Mouse (Mus musculus): ENCODE measurements around the gene Gm21698. TPM values are rescaled to one million over a fixed set of nuclear protein-coding genes. Genes with fewer than 3 reads are reported as not detected.
"Not testable (repeated sequence)": the region's sequence is repeated elsewhere in the genome, so short reads cannot be mapped to it uniquely, and the experiment has no call there.

Gm21698 gene
- not detected in 2 replicates for polyA plus RNA-seq (2011; ENCODE audit: insufficient read depth, insufficient read length, low replicate concordance, missing spikeins)

DNA sequence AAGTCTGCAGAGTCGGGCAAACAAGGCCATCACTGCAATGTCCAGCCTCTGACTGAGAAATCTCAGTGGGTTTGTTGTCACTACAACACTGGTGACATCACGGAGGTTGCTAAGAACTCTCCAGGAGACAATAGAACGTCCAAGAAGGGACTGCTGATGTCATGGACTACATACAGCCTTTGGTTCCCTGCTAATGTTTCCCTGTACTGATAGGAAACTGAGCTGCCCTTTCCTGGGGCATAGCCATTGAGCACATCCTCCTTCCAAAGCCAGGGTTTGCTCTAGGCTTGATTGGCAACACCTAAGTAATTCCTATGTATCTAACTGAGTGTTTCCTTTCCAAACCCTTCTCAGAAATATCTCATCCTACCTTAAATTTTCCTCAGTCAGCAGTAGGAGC lies at the start of gene Gm21698:
Gm21698 (minus strand) TSS at position 101 of the 400 bp plus-strand sequence.
- not testable (repeated sequence) for H3K4me1 ChIP-seq (ENCODE audit: control insufficient read depth, insufficient read depth, low read length)
- no CpG with 5 or more reads among the region's 3 CpGs for WGBS

DNA sequence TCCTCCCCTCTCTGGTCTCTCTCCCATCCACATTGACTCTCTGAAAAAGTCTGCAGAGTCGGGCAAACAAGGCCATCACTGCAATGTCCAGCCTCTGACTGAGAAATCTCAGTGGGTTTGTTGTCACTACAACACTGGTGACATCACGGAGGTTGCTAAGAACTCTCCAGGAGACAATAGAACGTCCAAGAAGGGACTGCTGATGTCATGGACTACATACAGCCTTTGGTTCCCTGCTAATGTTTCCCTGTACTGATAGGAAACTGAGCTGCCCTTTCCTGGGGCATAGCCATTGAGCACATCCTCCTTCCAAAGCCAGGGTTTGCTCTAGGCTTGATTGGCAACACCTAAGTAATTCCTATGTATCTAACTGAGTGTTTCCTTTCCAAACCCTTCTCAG lies 34.4 kb upstream of the Gm21698 start, which contains the start of gene Gm5862:
Gm5862 (minus strand) TSS at position 101 of the 400 bp plus-strand sequence.
- not testable (repeated sequence) for H3K4me3 ChIP-seq (replicated peaks; ENCODE audit: control insufficient read depth, low read depth, low read length); H3K27ac ChIP-seq (ENCODE audit: control insufficient read depth, insufficient read depth, low read depth, low read length, poor library complexity); H3K4me1 ChIP-seq (ENCODE audit: control insufficient read depth, insufficient read depth, low read length)
- WGBS = no CpG with 5 or more reads among the region's 3 CpGs

More for the DNA sequence above, at the start of gene Gm21698:
- H3K27ac ChIP-seq (ENCODE audit: control insufficient read depth, insufficient read depth, low read depth, low read length, poor library complexity); H3K4me3 ChIP-seq (replicated peaks; ENCODE audit: control insufficient read depth, low read depth, low read length): not testable (repeated sequence)

GRCm38 (mm10) chr5:26007697-26008096 lies 19.2 kb upstream of the Gm21698 start:
- H3K4me1 ChIP-seq (ENCODE audit: control insufficient read depth, insufficient read depth, low read length); H3K27ac ChIP-seq (ENCODE audit: control insufficient read depth, insufficient read depth, low read depth, low read length, poor library complexity); H3K4me3 ChIP-seq (replicated peaks; ENCODE audit: control insufficient read depth, low read depth, low read length): not testable (repeated sequence)
- 52% methylated on average over 7 of the region's 7 CpGs for WGBS

DNA sequence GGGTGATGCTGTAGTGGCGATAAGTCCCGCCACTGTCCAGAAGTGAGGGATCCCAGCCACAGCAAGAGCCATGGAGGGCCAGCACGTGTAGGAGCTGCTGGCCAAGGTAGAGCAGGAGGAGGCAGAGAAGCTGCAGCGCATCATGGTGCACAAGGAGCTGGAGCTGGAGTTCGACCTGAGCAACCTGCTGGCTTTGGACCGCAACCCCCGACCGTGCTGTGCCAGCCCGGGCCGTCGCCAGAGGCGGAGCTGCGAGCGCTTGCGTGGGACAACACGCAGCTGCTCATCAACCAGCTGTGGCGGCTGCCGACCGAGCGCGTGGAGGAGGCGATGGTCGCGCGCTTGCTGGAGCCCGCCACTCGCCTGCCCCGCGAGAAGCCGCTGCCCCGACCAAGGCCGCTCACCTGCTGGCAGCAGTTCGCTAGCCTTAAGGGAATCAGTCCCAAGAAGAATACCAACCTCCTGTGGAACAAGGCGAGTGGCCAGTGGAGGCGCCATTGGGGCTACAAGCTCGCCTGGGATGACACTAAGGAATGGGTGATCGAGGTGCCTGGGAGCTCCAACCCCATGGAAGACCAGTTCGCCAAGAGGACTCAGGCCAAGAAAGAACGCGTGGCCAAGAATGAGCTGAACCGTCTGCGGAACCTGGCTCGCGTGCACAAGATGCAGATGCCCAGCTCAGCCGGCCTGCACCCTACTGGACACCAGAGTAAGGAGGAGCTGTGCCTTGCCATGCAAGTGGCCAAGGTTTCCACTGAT lies 18.7 kb upstream of the Gm21698 start:
- H3K4me1 ChIP-seq (ENCODE audit: control insufficient read depth, insufficient read depth, low read length); H3K27ac ChIP-seq (ENCODE audit: control insufficient read depth, insufficient read depth, low read depth, low read length, poor library complexity); H3K4me3 ChIP-seq (replicated peaks; ENCODE audit: control insufficient read depth, low read depth, low read length): not testable (repeated sequence)
- 23% methylated on average over 45 of the region's 45 CpGs for WGBS

DNA sequence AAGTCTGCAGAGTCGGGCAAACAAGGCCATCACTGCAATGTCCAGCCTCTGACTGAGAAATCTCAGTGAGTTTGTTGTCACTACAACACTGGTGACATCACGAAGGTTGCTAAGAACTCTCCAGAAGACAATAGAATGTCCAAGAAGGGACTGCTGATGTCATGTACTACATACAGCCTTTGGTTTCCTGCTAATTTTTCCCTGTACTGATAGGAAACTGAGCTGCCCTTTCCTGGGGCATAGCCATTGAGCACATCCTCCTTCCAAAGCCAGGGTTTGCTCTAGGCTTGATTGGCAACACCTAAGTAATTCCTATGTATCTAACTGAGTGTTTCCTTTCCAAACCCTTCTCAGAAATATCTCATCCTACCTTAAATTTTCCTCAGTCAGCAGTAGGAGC lies 16.2 kb upstream of the Gm21698 start, which contains the start of gene Gm1979:
Gm1979 (minus strand) TSS at position 101 of the 400 bp plus-strand sequence.
- 69% methylated on average over 1 of the region's 2 CpGs for WGBS
- H3K4me3 ChIP-seq (replicated peaks; ENCODE audit: control insufficient read depth, low read depth, low read length); H3K4me1 ChIP-seq (ENCODE audit: control insufficient read depth, insufficient read depth, low read length); H3K27ac ChIP-seq (ENCODE audit: control insufficient read depth, insufficient read depth, low read depth, low read length, poor library complexity): not testable (repeated sequence)

DNA sequence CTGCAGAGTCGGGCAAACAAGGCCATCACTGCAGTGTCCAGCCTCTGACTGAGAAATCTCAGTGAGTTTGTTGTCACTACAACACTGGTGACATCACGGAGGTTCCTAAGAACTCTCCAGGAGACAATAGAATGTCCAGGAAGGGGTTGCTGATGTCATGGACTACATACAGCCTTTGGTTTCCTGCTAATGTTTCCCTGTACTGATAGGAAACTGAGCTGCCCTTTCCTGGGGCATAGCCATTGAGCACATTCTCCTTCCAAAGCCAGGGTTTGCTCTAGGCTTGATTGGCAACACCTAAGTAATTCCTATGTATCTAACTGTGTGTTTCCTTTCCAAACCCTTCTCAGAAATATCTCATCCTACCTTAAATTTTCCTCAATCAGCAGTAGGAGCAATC lies 15.9 kb downstream of the Gm21698 start, which contains the start of gene Gm21680:
Gm21680 (minus strand) TSS at position 101 of the 400 bp plus-strand sequence.
- not testable (repeated sequence) for H3K27ac ChIP-seq (ENCODE audit: control insufficient read depth, insufficient read depth, low read depth, low read length, poor library complexity); H3K4me1 ChIP-seq (ENCODE audit: control insufficient read depth, insufficient read depth, low read length); H3K4me3 ChIP-seq (replicated peaks; ENCODE audit: control insufficient read depth, low read depth, low read length)
- WGBS = no CpG with 5 or more reads among the region's 2 CpGs

GRCm38 (mm10) chr5:25957050-25957449 lies 31.4 kb downstream of the Gm21698 start:
- 49% methylated on average over 17 of the region's 17 CpGs for WGBS
- H3K4me3 ChIP-seq (replicated peaks; ENCODE audit: control insufficient read depth, low read depth, low read length); H3K4me1 ChIP-seq (ENCODE audit: control insufficient read depth, insufficient read depth, low read length); H3K27ac ChIP-seq (ENCODE audit: control insufficient read depth, insufficient read depth, low read depth, low read length, poor library complexity): not testable (repeated sequence)

- 30% methylated on average over 32 of the region's 32 CpGs for WGBS
These were observed 31.8 kb downstream of the Gm21698 start for GRCm38 (mm10) chr5:25956611-25957010.

DNA sequence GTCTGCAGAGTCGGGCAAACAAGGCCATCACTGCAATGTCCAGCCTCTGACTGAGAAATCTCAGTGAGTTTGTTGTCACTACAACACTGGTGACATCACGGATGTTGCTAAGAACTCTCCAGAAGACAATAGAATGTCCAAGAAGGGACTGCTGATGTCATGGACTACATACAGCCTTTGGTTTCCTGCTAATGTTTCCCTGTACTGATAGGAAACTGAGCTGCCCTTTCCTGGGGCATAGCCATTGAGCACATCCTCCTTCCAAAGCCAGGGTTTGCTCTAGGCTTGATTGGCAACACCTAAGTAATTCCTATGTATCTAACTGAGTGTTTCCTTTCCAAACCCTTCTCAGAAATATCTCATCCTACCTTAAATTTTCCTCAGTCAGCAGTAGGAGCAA lies 34.1 kb downstream of the Gm21698 start, which contains the start of gene Gm21671:
Gm21671 (minus strand) TSS at position 101 of the 400 bp plus-strand sequence.
- H3K4me1 ChIP-seq (ENCODE audit: control insufficient read depth, insufficient read depth, low read length); H3K27ac ChIP-seq (ENCODE audit: control insufficient read depth, insufficient read depth, low read depth, low read length, poor library complexity); H3K4me3 ChIP-seq (replicated peaks; ENCODE audit: control insufficient read depth, low read depth, low read length): not testable (repeated sequence)
- 58% methylated on average over 2 of the region's 2 CpGs for WGBS

More at GRCm38 (mm10) chr5:25956611-25957010, 31.8 kb downstream of the Gm21698 start:
- H3K4me3 ChIP-seq (replicated peaks; ENCODE audit: control insufficient read depth, low read depth, low read length); H3K27ac ChIP-seq (ENCODE audit: control insufficient read depth, insufficient read depth, low read depth, low read length, poor library complexity); H3K4me1 ChIP-seq (ENCODE audit: control insufficient read depth, insufficient read depth, low read length): not testable (repeated sequence)

DNA sequence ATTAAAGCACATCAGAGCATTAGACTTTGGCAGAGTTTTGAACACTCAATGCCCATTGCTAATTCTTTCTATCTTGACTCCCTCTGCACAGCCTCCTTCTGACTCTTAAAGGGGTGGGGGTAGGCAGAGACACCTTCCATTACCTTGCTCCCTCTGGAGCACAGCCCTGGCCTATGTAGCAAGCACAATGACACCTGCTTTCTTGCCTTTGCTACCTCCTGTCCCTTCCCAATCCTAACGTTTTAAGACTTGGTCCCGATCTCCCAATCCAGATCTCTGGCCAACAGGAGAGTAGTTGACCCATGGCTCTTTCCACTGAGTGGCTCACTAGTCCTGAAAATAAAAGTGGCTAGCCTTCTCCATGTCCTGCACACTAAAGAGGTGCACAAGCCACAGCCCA lies 43.1 kb downstream of the Gm21698 start:
- H3K27ac ChIP-seq (ENCODE audit: control insufficient read depth, insufficient read depth, low read depth, low read length, poor library complexity); H3K4me3 ChIP-seq (replicated peaks; ENCODE audit: control insufficient read depth, low read depth, low read length); H3K4me1 ChIP-seq (ENCODE audit: control insufficient read depth, insufficient read depth, low read length): not testable (repeated sequence)
- 67% methylated on average over 2 of the region's 2 CpGs for WGBS

DNA sequence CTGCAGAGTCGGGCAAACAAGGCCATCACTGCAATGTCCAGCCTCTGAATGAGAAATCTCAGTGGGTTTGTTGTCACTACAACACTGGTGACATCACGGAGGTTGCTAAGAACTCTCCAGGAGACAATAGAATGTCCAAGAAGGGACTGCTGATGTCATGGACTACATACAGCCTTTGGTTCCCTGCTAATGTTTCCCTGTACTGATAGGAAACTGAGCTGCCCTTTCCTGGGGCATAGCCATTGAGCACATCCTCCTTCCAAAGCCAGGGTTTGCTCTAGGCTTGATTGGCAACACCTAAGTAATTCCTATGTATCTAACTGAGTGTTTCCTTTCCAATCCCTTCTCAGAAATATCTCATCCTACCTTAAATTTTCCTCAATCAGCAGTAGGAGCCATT lies 46.2 kb downstream of the Gm21698 start, which contains the start of gene Gm21663:
Gm21663 (minus strand) TSS at position 101 of the 400 bp plus-strand sequence.
- not testable (repeated sequence) for H3K27ac ChIP-seq (ENCODE audit: control insufficient read depth, insufficient read depth, low read depth, low read length, poor library complexity); H3K4me1 ChIP-seq (ENCODE audit: control insufficient read depth, insufficient read depth, low read length); H3K4me3 ChIP-seq (replicated peaks; ENCODE audit: control insufficient read depth, low read depth, low read length)
- whole genome bisulfite sequencing = 38% methylated on average over 2 of the region's 2 CpGs
